Mouse (Mus musculus) left cerebral cortex, adult 18-20 months (tissue): ENCODE data around the gene Tmem220. TPM values are rescaled to one million over a fixed set of nuclear protein-coding genes. Genes with fewer than 3 reads are reported as not detected.

Source experiments
- DNase-seq, 2 experiments: peaks; one replicate each; pipeline ENCODE4 v3.0.0; 2021 to 2022; ENCODE audit warnings: low spot score in 2 of 2, mixed read lengths in 1 of 2
- total RNA-seq, 2 experiments: library from RNA; stranded (reverse); gene quantifications; 2 replicates each; pipeline ENCODE4 v1.2.3; 2021

Tmem220 gene
- total RNA-seq, 2 experiments from 2014 or later, result 0.70 to 0.91 TPM

GRCm38 (mm10) chr11:67052321-67052952, 27.5 kb downstream of the Tmem220 start, which contains the start of the genes Adprm and Sco1:
Adprm (minus strand) TSS chr11:67052594.
Sco1 (plus strand) TSS chr11:67052670.
- peak; percentile 86 to 91 for DNase-seq

DNA sequence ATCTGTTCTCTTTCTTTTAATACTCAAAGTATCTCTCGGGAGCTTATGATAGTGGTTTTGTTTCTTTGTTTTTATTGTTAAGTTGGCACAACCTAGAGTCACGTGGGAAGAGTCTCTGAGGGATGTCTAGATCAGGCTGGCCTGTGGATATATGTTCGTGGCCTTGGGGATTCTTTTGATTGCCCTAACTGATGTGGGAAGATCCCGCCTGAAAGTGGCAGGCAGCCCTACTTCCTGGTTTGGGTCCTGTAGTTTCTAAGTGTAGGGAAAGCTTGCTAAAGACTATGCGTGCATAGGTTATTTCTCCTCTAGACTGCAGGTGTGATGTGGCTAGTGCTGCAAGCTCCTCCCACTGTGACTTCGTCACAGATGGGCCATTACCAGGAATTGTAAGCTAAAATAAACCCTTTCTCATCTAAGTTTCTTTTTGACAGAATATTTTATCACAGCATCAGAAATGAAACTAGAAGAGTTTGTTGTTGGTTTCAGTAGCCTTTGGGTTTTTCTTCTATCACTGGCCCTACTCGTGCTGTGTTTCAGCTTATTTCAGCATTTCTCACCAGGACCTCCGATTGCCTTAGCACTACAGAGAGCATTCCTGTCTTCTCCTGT, 29.9 kb downstream of the Tmem220 start:
- DNase-seq, result no peak

DNA sequence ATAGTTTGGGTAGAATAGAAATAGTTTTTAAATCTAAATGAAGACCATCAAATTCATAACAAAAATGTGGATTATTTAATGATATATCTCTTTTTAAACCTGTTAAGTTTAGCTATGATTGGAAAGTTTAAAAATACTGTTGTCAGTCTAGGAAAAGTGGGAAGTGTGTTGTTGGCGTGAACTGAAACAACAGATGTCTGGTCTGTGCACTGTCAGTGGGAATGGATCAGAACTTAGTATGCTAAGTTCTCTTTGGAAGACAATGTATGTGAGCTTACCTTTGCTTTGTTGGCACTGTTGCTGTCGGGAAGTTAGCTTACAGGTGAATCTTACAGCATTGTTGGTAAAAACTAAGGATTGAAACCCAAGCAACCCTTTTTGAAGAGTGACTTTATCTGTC, 36.4 kb downstream of the Tmem220 start:
- DNase-seq, result no peak

DNA sequence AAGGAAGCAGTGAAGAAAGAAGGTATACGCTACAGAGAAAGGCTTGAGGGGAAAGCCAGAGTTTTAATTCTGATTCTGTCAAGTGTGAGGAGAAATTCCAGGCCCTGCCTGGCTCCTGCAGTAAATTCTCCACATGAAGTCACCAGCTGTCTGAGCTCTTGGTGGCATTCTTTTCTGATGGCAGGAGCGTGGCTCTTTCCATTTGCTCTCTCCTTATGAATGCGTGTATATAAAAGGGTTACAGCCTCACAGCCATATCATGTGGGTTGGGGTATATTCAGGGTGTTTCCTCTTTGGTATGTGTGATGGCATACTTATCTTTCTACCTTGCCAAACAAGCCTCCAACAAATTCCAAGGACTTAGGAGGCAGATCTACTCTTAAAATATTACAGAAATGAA, 37.8 kb downstream of the Tmem220 start:
- DNase-seq, result peak in 1 of 2 experiments; percentile 16

DNA sequence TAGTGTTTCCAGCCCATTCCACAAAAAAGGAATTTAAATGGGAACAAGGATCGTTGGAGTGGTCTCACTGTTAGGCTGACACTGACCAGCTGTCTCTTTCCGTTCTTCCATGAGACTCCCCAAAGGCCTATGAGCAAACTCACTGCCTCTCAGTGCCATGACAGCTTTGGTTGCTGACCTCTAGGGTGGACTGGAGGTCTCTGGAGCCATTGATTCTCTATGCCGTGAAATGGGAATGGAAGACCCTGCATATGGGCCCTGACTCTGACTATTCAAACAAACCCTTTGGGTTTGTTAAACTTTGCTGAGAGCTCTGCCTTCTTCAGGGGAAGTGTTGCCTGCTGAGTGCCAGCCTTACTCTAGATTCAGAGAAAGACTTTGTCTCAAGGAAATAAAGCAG, 42.8 kb downstream of the Tmem220 start:
- no peak for DNase-seq

DNA sequence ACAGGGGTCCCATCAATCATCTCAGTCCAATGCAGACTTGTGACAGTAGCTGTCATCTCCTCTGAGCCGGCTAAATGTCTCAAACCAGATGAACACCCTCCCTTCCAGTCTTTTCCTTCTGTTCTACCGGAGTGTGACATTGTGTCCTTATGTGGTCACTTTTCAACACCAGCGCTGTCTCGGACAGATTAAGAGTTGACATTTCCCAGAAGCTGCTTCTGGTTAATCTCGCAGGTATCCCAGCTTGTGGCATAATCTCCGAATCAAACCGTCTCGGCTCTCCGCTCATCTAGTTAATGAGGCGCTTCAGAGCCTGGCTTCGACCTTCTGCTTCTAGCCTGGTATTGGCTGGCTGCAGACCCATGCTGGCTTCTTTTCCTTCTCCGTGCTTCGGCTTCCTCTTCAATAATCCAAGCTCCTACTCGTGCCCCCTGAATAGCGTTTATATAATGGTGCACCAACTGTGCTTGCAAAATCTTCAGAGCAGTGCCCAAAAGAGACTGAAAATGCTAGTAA, 47.7 kb downstream of the Tmem220 start:
- DNase-seq, result no peak

DNA sequence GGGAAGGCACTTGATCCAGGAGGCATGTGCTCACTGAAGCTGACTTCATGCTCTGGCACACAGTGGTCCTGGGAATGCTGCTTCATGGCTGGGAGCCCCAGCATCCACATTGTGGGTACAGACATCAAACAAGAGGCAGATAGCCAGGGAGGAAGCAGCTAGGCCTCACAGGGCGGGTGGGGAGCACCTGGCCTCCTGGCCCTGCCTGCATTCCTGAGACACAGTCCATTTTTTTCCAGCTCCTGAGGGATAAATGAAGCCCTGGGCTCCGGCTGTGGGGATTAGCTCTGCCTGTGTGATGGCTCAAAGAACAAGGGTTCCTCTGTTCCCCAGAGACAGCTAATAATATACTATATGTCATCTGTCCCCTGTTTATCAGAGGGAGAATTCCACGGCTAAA, 50.1 kb downstream of the Tmem220 start:
- DNase-seq, result no peak

GRCm38 (mm10) chr11:67076781-67077180, 51.8 kb downstream of the Tmem220 start:
- no peak for DNase-seq

GRCm38 (mm10) chr11:67077435-67077834, 52.5 kb downstream of the Tmem220 start:
- DNase-seq, result no peak

- no peak for DNase-seq
Measured at GRCm38 (mm10) chr11:67078000-67078399, 53.0 kb downstream of the Tmem220 start, which contains the start of gene Myh3. Myh3 (plus strand) TSS chr11:67078300.

DNA sequence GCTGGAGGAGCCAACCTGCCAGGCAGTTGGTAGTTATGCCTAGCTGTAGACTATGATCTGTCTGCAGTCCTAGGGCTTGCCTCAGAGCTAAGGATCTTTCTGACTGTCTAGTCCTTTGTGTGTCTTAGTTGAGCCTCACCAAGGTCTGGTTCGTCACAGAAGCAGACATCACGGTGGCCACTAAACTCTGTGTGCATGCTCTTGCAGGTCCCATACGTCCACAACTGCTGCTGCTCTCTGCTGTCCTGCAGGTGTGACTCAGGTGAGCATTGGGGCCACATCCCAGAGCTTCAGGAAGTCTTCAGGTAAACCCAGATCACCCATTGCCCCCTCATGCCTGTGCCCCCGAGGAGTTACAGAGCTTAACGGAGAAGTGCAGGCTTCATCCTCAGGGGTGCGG, 53.9 kb downstream of the Tmem220 start:
- no peak for DNase-seq

DNA sequence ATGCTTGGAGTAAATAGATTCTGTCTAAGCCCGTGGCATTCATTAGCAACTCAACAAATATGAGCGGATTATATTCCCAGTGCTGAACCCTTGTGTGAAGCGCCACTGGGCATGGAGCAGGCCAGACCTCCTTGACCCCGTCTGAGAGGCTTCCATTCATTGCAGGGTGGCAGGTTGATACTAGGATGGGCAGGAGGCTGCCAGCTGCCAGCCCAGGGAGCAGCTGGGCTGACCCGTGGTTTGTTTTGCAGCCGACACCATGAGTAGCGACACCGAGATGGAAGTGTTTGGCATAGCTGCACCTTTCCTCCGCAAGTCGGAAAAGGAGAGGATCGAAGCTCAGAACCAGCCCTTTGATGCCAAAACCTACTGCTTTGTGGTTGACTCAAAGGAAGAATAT, 54.8 kb downstream of the Tmem220 start:
- DNase-seq, result no peak

DNA sequence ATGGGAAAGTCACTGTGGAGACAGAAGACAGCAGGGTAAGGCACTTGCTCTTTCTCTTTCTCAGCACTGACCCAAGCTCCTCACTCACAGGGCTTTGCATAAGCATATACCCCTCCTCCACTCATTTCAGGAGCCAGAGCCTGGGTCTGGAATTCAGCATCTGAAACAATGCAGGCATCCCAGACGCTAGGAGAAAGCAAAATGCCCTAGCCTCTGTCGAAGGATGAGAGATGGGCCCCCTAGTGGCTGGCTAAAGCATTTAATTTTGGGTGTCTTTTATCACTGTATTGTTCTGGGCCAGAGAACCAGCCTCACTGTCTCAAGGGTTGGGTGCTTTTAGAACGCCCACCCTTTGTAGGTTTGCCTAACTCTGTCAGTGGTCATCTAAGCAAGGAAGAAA, 55.2 kb downstream of the Tmem220 start:
- DNase-seq, result peak; percentile 62 to 73

GRCm38 (mm10) chr11:67081125-67081649, 56.2 kb downstream of the Tmem220 start:
- no peak for DNase-seq

GRCm38 (mm10) chr11:67082188-67082587, 57.2 kb downstream of the Tmem220 start:
- no peak for DNase-seq

- DNase-seq, result no peak
Measured at GRCm38 (mm10) chr11:67082793-67083192, 57.8 kb downstream of the Tmem220 start.

DNA sequence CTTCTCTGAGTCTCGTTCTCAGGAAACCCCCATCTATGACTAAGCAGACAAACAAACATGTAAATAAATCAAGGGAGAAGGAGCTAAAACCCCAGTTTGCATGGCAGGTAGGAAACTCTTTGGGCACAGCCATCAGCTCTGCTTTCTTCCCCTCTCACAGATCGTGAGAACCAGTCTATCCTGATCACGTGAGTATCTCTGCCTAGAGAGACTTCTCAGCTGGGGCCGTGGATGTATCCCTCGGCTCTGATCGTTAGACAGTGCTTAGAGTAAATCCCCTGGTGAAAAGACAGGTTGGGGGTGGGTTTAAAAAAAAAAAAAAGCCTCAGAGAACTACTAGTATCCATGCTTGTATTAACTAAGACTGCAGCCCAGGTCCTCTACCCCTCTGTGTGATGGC, 58.3 kb downstream of the Tmem220 start:
- no peak for DNase-seq

- DNase-seq, result no peak
Measured at GRCm38 (mm10) chr11:67083712-67084340, 58.9 kb downstream of the Tmem220 start.
